Mouse (Mus musculus) heart, adult 9 months (tissue): Measurements from ENCODE around the gene Psme2.

ENCODE experiments used
- DNase-seq, 2 experiments: peaks; one replicate each; pipeline ENCODE4 v3.0.0; 2022; ENCODE audit warnings: low spot score in 2 of 2

Psme2 gene

DNA sequence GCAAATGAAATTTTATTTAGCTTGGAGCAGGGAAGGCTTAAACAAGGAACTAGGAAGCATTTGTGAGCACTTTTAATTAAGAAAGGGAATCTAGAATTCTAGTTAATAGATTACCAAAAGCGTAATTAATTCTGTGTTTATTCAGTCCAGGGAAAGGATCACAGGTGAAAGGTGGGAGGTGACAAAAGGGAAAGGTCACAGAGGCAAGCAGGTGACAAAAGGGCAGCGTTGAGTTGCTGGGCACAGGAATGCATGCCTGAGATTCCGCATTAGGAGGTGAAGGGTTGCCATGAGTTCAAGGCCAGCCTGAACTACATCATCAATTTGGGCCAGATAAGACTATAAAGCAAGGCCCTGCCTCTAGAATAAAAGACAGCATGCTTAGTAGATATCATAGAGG is 23.4 kb downstream of the Psme2 start:
- DNase-seq: no peak

- DNase-seq: no peak
These were observed 25.2 kb downstream of the Psme2 start for GRCm38 (mm10) chr14:55565748-55566147.

DNA sequence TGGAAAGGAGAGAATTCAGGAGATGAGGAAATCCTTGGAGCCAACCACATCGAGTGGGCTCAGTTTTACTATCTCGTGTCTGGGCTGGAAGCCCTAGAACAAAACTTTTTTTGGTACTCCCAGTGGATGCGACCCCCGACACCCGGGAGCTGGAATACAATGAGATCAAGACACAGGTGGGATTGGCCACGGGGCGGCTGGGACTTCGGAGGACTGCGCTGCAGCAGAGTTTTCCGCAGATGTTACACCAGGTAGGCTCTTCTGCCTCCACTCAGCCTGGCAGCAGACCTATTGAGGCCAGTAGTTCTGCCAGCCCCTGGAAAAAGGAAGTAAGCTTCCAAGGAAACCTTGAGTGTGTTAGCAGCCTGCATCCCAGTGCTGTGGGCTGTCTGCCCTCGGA is 27.7 kb downstream of the Psme2 start:
- DNase-seq: no peak

GRCm38 (mm10) chr14:55561860-55562259 is 29.1 kb downstream of the Psme2 start:
- no peak for DNase-seq

GRCm38 (mm10) chr14:55560202-55561073 is 30.5 kb downstream of the Psme2 start, which contains the start of gene A730061H03Rik:
Gene A730061H03Rik (minus strand): TSS chr14:55560406.
- DNase-seq: peak; percentile 98 to 99

DNA sequence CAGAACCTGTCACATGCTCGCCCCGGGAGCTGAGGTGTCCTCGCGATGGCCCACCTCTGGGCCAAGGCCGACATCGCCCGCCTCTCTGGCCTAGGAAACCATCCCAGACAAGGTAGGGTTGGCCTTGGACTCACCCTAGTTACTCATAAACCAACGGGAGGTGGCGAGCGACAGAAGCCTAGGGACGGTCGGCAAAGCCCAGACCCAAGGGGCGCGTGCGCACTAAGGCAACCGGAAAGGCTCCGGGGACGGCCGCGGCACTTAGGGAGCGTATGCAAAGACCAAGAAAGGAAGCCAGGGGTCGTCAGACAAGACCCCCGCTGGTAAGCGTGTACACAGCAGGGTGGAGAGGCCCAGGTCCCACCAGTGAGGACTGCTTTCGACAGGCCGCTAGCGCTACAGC is 31.1 kb downstream of the Psme2 start, which contains the start of gene Dcaf11:
Gene Dcaf11, plus strand, starts transcription at position 208 of the 403 bp plus-strand sequence.
- peak; percentile 91 to 93 for DNase-seq

DNA sequence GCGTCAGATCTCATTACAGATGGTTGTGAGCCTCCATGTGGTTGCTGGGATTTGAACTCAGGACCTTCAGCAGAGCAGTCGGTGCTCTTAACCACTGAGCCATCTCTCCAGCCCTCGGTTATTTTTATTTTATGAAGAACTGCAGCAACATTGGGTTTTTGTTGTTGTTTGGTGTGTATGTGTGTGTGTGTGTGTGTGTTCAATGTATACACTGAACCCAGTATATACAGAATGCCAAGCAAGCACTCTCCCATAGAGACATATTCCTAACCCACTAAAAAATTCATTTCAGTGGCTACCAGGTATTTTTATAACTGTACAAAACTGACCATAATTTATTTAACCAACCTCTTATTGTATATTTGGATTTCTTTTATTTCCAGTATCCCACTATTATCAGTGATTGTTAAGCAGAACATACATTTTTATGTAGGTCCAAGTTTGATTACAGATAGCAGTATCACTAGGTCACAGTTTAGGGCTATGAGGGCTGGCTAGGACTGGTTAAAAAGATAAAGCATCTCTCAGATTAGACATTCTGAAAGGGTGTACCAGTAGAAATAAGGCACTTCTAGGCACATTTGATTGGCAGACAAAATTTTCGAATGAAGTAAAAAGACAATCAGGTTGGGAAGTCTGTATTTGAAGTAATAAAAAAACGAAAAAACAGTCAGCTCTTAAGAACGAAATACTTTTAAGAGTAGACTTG is 32.0 kb downstream of the Psme2 start:
- DNase-seq: no peak

DNA sequence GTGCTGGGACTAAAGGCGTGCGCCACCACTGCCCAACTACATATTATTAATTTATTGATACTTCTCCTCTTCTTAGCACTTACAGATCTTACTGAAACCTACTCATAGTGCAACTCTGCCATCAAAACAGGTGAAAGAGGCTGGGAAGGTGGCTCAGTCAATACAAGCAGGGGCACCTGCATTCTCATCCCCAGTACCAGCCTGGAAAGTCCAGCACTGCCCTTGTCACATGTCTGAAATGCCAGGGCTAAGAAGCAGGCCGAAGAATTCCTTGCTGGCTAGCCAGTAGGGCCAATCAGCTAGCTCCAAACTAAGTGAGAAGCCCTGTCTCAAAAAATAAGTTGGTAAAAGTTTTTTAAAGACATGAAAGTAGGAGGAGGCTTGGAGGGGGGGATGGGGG is 33.3 kb downstream of the Psme2 start:
- no peak for DNase-seq

GRCm38 (mm10) chr14:55557003-55557402 is 33.9 kb downstream of the Psme2 start:
- peak; percentile 76 to 79 for DNase-seq

- no peak for DNase-seq
These were observed 35.1 kb downstream of the Psme2 start for GRCm38 (mm10) chr14:55555788-55556187.

GRCm38 (mm10) chr14:55554635-55555034 is 36.3 kb downstream of the Psme2 start:
- no peak for DNase-seq

DNA sequence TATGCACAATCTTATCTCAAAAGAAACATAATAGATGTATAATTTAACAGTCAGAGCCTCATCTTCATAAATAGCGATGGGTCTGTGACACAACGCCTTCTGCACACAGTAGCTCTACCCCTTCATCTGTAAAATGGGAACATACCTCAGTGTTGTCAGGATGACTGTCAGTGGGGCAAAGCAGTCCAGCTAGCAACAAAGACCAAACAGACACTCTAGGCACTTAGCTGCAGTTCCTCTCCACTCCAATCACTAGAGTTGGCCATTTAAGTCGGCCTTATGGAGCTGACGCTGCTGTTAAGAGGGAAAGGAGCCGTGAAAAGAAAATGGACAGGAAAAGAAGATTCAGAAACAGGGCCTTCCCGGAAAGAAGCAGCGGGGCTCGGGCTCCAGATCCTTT is 39.1 kb downstream of the Psme2 start:
- DNase-seq: no peak

- no peak for DNase-seq
These were observed 39.6 kb downstream of the Psme2 start for GRCm38 (mm10) chr14:55551347-55551746.

DNA sequence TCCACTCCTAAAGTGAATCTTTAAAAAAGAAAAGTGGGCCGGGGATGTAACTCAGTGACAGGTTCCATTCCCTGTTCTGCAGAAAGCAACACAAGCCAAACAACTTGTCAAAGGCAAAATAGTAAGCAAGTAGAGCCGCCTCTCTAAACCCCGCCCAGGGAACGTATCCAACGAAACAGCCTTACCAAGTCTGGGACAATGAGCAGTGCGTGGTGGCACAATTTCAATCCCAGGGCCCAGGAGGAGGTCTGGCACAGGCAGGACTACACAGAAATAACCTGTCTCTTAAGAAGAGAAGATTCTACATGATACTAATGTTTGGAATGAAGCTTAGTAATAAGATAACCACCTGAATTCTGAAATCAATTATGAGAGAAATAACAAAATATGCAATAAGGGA is 40.7 kb downstream of the Psme2 start:
- DNase-seq: no peak

GRCm38 (mm10) chr14:55544334-55544733 is 46.6 kb downstream of the Psme2 start:
- DNase-seq: no peak

DNA sequence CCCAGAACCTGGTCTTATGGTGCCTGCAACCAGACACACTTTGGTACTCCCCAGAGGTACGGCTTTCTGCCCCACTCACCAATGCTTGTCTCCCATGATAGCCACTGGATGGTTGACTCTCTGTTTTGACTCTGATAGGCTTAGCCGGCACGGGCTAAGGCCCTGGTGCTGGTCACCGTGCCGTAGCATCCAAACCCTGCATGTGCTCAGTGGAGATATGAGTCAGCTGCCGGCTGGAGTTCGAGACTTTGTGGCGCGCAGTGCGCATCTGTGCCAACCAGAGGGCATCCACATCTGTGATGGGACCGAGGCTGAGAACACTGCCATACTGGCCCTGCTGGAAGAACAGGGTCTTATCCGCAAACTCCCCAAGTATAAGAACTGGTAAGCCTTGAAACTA is 48.6 kb downstream of the Psme2 start:
- no peak for DNase-seq

- DNase-seq: peak; percentile 82 to 84
These were observed 50.1 kb downstream of the Psme2 start for GRCm38 (mm10) chr14:55540787-55541321.

DNA sequence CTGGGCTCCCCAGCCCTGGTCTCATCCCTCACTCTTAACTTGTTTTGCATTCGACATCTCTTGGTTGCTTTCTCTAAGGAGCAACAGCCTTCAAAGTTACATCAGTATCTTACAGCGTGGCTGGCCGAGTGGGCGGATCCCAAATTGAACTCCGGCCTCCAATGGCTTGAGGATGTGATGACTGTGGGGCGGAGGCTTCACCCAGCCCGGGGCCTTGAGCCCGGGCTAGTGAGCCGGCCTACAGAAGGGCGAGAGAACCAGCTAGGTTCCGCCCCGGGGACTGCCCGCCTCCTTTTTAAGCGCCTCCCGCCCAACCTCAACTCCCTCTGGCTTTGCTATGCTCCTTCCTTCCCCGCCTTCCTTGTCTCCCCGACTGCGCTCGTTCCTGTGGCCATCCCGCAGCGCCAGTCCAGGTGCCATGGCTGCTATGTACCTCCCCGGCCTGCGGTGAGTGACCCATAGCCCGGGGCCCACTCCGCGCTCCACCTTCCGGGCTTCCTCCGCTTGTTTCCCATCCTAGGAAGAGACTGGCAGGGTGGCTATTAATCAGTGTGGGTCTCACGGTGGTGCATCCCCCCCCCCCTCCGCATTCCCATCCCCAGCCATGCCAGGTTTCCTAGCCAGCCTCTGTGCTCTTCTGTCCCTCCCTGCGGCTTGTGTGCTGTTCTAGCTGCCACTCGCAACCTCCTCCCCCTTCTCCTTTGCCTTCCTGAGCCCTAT is 50.7 kb downstream of the Psme2 start, which contains the start of gene Pck2:
Gene Pck2, plus strand, starts transcription at position 200 of the 720 bp plus-strand sequence.
- peak; percentile 93 to 94 for DNase-seq
